Mouse (Mus musculus): ENCODE measurements around the gene Gys2.
"Not testable (repeated sequence)": the region's sequence is repeated elsewhere in the genome, so short reads cannot be mapped to it uniquely, and the experiment has no call there.

The Gys2 gene

GRCm38 (mm10) chr6:142472801-142473203 lies at the start of gene Gys2:
Gys2 (minus strand) TSS chr6:142473109.
- no peak for DNase-seq (ENCODE audit: low read depth, low spot score)

DNA sequence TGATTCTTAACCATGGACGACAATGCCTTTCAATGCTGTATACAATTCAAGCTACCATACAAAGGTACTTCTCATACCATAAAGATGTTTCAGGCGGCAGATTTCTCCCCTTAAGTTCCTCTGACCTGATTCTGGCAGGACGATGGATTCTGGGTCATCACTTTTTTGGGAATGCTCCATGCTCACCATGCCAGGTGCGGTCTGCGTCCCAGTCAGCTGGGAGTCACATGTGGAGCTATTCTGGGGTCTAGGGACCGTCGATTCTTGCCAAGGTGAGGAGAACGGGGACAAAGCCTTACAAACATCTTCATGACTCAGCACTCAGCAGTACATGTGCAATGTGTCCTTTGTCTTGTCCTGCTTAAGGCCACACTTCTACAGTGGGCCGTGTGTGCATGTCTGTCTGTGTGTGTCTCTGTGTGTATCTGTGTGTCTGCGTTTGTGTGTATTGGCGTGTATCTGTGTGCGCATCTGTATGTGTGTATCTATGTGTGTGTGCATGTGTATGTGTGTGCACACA lies 48.7 kb upstream of the Gys2 start:
- DNase-seq (ENCODE audit: low read depth, low spot score), result no peak

- peak; percentile 65 for DNase-seq (ENCODE audit: low read depth, low spot score)
Observed at GRCm38 (mm10) chr6:142519110-142519509, 46.2 kb upstream of the Gys2 start.

DNA sequence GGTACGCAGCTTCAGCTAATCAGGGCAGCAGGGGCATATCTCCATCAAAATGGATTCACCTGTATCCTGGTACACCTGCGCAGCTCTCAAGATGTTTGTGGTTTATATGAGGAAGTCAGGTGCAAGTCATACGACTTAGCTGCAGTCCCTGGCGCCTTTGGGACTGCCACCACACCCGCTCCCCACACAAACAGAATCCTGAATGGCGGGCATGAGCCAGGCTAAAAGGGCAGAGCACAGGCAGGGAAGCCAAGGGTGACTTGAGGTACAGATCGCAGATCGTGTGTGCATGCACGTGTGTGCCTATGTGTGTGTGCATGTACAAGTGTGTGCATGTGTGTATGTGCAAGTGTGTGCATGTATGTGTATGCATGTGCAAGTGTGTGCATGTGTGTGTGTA lies 42.5 kb upstream of the Gys2 start:
- DNase-seq (ENCODE audit: low read depth, low spot score), result not testable (repeated sequence)

DNA sequence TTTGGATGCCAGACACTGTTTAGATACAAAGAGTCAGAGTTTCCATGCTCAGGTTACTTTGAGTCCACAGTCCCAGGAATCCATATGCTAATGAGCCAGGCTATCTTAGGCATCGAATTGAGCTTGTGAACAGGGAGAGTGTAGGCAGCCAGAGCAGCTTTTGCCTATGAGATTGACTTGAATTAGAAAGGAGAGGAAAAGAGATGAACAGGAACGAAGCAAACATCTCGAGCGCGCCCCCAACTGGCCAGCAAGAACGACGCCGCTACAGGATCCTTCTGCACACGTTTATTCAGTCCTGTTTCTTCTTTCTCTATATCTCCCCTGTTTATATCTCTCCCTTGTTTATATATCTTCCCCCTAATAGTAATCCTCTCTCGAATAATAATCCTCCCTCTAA lies 42.0 kb upstream of the Gys2 start:
- peak; percentile 81 for DNase-seq (ENCODE audit: low read depth, low spot score)

DNA sequence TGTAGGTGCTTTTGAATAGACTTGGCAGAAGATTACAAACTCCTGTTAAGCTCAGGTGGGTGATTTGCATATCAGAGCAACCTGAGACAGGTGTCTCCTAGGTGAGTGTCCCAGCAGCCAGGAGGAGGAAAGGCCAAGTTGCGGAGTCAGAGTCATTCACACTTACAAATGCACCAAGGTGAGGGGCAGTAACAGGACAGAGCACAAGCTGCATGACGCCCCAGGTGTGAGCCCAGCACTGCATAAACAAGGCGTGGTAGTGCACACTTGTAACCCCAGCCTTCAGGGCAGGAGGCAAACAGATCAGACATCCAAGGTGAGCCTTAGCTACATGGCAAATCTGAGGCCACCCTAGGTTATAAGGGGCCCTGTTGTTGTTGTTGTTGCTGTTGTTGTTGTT lies 40.0 kb upstream of the Gys2 start:
- DNase-seq (ENCODE audit: low read depth, low spot score), result no peak

- peak; percentile 89 for DNase-seq (ENCODE audit: low read depth, low spot score)
Observed at GRCm38 (mm10) chr6:142511516-142512135, 38.7 kb upstream of the Gys2 start.

DNA sequence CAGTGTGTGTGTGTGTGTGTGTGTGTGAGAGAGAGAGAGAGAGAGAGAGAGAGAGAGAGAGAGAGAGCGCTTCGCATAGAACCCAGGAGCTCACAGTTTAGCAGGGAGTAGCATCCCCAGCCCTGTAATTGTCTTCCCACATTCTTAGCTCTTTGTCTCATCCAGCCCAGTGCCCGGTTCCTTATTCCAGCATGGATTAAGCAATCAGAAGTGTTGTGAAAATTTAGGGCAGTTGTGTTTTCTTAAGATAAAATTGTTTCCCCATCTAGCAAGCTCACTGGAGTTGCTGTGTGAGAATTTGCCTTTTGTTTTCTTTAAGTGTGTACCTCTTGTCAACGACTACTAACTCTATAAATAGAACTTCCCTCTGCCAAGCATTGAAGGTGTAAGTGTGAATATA lies 35.8 kb upstream of the Gys2 start:
- no peak for DNase-seq (ENCODE audit: low read depth, low spot score)

- peak; percentile 98 for DNase-seq (ENCODE audit: low read depth, low spot score)
Observed at GRCm38 (mm10) chr6:142507785-142508162, 34.9 kb upstream of the Gys2 start, which contains the start of gene Ldhb. Ldhb (minus strand) TSS chr6:142507957.

DNA sequence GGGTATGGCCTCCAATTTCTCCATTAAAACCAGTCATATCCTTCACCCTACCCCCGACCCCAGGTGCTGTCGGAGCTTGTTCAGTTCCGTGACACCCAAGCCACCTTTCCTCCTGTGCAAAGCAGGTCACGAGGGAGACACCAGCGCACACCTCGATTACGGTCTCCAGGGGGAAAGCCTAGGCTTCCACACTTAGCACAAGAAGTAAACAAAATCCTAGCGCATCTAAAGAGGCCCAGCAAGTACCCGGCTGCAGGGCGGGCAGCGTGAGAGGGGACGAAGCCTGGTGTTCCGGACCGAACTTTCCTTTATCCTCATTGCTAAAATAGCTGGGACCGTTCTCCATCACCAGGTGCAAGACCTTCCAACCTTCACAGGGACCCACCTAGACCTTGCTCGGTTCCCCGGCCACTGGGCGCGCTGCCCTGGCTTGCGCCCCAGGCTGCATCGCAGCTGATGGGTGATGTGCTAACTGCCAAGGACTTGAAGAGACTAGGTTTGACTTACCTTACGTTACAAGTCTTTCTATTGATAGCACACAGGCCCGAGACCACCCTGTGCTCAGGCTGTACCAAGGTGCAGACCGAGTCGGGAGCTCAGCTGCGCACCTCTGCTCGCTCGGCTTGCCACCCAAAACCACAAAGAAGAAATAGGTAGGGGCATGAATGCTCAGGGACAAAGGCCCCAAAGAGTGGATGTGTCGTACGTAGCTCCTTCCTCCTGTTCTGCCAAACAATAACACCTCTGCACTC lies 34.3 kb upstream of the Gys2 start:
- peak; percentile 24 for DNase-seq (ENCODE audit: low read depth, low spot score)

- DNase-seq (ENCODE audit: low read depth, low spot score), result peak; percentile 41
Observed at GRCm38 (mm10) chr6:142506338-142507032, 33.6 kb upstream of the Gys2 start.

GRCm38 (mm10) chr6:142503601-142504000 lies 30.7 kb upstream of the Gys2 start:
- peak; percentile 67 for DNase-seq (ENCODE audit: low read depth, low spot score)

- DNase-seq (ENCODE audit: low read depth, low spot score), result no peak
Observed at GRCm38 (mm10) chr6:142502519-142503125, 29.7 kb upstream of the Gys2 start.

- DNase-seq (ENCODE audit: low read depth, low spot score), result not testable (repeated sequence)
Observed at GRCm38 (mm10) chr6:142490114-142490513, 17.2 kb upstream of the Gys2 start.

DNA sequence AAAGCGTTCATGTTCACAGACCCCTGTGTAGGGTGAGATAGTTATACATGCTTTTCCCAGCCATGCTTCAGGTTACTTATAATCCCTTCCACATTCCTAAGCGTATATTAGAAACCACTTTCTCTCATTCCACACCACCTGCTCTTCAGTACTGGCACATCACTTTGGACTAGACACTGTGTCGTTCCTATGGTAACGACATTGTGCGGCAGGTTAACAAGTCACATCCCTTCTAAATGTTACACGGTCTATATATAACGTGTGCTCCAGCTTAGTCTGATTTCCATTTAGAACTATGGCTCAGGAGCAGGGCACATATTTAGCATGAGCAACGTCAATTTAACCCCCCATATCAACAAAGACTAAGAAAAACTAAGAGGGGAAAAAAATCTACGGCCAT lies 14.7 kb upstream of the Gys2 start:
- no peak for DNase-seq (ENCODE audit: low read depth, low spot score)

GRCm38 (mm10) chr6:142485478-142486123 lies 12.7 kb upstream of the Gys2 start:
- peak; percentile 51 for DNase-seq (ENCODE audit: low read depth, low spot score)

DNA sequence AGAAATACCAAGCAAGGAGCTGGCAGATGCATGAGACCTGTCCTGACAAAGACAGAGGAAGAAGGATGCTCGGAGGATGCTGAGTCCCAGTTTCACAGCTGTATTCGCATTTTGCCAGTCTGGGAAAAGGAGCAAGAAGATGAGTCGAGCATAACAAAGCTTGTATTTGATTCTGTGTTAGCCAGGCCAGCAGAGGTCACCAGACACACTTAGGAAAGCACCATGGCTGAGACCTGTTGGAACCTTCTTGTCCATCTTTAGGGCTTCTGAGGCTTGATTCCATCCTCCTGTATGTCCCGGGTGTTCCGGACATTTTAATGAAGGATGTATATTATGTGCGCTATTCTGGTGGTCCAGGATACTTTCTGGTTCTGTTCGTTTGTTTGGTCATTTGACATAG lies 4.3 kb upstream of the Gys2 start:
- DNase-seq (ENCODE audit: low read depth, low spot score), result no peak

DNA sequence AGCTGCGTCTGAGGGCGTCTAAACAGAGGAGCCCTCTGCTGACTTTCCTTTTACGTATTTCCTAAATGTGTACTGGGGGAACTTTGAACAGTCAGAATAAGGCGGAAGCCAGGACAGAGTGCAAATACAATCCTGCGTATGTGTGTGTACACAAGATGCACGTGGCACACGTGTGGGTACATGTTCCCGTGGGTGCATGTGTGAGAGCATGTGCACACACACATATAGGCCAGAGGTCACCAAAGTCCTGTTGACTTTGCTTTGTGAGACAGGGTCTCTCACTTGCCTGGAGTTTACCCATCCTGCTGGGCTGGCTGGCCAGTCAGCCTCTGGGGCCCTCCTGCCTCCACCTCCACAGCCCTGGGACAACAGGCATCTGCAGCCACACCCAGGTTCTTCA lies 1.8 kb downstream of the Gys2 start:
- no peak for DNase-seq (ENCODE audit: low read depth, low spot score)

GRCm38 (mm10) chr6:142469602-142470001 lies 3.3 kb downstream of the Gys2 start:
- DNase-seq (ENCODE audit: low read depth, low spot score), result no peak

GRCm38 (mm10) chr6:142462194-142462593 lies 10.7 kb downstream of the Gys2 start:
- DNase-seq (ENCODE audit: low read depth, low spot score), result no peak

DNA sequence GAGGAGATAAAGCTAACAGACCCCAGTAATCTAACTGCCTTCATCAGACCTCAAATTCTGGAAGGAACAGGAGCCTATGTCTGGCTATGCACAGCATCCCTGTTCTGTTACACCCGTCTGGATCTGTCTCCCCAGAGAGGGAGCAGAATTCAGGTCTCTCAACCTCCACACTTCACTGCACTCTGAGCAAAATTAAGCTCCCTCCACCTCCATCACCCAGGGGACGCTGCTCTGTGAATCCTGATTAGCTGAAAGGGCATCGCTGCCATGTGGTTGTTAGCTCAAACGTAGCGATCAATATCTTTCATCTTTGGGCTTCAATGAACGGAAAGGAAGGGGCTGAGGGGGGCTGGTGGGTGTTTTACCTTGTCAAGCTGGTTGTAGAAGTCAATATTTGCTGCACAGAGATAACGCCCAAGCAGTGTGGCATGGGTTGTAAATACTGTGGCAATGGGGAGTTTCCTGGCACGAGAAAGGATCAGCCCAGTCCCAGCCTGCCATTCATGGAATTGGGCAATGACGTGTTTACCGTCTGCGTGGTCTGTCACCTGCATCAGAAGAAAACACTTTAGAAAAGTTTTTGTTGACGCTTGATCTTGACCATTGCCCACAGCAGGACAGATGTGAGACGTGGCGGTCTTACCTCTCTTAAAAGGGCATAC lies 13.8 kb downstream of the Gys2 start:
- no peak for DNase-seq (ENCODE audit: low read depth, low spot score)

All from ZHBTc4 (cell line).